Mouse (Mus musculus): ENCODE results near the gene Hes7.

Gene Hes7

DNA sequence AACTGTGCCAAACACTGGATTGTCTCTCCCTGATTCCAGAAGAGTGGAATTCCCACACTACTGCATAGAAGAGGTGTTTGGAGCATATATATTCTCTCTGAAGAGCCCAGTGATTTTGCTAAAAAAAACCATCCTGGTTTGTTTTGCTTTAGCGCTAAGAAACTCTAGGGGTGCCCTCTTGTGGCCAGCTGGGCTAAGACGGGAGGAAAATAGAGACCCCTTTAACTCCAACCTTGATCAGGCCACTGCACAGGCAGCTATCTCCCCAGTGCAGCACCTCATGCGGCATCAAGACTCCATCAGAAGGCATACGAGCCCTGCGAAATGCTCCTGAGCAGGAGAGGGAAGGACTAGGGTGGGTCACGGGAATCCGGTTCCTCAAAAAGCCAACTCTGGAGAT lies 30.2 kb downstream of the Hes7 start:
- DNase-seq (ENCODE audit: low read depth): peak; percentile 52

DNA sequence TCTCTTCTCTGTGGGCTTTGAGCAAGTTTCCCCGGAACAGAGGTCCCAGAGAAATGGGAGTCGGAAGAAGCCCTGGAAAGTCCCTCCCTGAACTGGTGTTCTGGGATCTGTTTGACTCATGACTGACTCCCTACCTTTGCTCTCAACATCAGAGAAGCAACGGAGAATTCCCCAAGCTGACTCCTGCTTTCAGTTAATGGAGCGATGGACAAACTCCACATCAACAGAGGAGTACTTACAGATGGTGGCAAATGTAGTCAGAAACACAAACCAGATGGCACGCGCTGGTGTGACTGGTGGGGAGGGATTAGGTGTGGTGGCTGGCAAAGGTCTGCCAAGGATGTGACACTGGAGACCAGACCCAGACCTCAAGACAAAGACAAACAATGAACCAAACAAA lies 30.8 kb downstream of the Hes7 start:
- DNase-seq (ENCODE audit: low read depth): no peak

DNA sequence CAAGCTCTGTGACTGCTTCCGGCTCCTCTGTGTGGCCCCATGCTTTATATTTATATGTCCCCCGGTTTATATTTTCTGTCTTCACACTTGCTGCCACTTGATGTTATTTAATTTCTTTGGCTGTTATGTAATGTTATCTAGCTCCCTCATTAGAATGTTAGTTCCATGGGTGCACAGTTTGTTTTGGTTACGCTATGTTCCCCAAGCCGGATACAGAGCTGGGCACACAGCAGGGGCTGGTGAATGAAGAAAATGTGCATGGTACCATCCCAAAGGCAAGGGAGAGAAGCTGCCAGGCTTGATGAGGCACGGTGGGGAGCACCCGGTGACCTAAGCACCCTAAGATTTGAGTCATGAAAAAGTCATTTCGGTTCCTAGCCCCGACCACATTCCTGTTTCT lies 33.6 kb downstream of the Hes7 start:
- DNase-seq (ENCODE audit: low read depth): no peak

DNA sequence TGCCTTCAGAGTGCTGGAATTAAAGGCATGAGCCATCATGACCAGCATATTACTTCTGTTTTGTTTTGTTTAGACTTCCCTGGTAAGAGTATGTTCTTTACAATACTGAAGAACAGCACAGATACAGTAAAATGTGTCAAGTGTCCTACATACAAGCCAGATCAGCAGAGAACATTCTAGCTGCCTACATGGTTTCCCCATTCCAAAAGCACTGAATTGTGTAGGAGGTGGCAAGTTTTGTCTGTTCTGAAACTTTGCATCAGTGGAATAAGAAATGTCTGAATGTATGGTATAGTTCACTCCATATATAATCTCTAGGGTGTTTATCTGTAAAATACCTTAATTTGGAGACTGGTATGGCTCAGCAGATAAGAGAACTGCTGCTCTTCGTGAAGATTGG lies 35.1 kb downstream of the Hes7 start:
- no peak for DNase-seq (ENCODE audit: low read depth)

DNA sequence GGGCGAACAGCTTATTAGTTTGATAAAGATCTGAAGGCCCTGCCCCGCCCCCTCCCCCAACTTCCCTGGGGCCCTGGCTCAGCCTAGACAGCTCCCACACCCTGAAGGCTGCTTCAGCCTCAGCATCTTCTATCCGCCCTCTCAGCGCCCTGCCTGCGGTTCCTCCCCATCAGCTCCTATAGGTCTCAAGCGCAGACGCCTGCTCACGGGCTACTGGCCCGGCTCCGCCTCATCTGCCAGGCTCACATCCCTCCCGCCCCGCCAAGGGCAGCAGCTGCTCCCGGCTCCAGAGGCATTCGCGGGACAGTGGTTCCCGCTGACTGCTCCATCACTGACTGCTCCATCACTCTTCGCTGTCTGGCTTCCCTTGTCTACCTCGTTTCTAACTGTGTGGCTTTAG lies 36.6 kb downstream of the Hes7 start, which contains the start of gene Alox12b:
TSS of gene Alox12b (plus strand) at position 190 of the 400 bp plus-strand sequence.
- no peak for DNase-seq (ENCODE audit: low read depth)

DNA sequence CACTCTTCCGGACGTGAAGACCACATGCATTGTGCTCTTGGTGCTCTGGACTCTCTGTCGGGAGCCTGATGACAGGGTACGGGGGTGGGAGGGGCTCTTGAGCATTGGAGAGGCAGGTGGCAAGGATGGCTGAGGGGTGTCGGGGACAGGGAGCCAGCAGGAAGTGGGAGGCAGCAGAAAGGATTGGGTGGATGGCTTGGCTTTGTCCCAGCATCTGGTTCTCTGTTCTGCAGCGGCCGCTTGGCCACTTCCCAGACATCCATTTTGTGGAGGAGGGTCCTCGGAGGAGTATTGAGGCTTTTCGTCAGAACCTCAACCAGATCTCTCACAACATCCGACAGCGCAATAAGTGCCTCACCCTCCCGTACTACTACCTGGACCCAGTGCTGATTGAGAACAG lies 49.1 kb downstream of the Hes7 start:
- DNase-seq (ENCODE audit: low read depth): no peak

DNA sequence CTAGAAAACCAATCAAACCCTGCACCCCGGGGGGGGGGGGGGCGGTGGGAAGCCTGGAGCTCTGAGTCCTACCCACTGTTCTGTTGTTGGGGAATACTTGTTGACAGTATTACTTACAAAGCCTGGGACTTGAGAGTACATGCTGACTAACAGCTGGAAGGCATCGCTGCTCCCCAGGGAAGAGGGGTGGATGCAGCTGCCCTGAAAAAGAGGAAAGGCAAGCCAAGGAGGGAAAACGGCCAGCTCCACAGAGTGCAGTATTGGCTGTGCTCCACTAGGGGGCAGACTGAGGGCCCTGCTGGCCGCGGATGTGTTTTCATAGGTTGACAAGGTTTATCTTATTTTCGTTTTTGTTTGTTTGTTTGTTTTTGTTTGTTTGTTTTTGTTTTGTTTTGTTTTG lies 51.4 kb downstream of the Hes7 start:
- DNase-seq (ENCODE audit: low read depth): peak; percentile 27

DNA sequence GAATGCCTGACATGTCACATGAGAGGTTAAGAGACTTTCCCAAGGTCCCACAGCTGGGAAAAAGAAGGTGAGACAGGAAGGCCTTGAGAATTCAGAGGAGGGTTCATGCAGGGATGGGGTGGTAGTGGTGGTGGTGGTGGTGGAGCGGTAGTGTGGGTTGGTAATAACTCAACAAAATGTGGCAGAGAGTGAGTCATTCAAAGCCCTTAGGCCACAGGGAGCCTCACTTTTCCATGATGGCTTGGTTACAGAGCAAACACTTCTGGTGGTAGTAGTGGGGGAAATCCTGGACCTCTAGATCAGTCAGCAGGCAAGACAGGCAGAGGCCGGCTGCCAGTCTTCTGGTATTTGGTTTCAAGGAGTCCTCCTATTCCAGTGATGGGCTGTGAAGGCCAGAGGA lies 52.4 kb downstream of the Hes7 start:
- no peak for DNase-seq (ENCODE audit: low read depth)
